Mouse (Mus musculus) liver, adult 2 months (tissue): Measurements from ENCODE around the gene Pitx2. TPM values are rescaled to one million over a fixed set of nuclear protein-coding genes. Genes with fewer than 3 reads are reported as not detected.

ENCODE experiments used
- DNase-seq: peaks from one replicate; pipeline ENCODE4 v3.0.0-alpha.2; 2011; ENCODE audit warnings: low read depth, low spot score; ENCODE audit errors: extremely low read depth
- H3K27ac ChIP-seq: fragments of 200-500 bp; replicated peaks from 2 replicates; pipeline ENCODE4 v1.5.1; 2012; ENCODE audit warnings: low read depth, mild to moderate bottlenecking, control low read depth, inconsistent platforms, low read length; ENCODE audit not compliant: insufficient read depth
- H3K27me3 ChIP-seq: fragments of 200-500 bp; 2 replicates; pipeline ENCODE4 v1.6.1; 2012; ENCODE audit warnings: mild to moderate bottlenecking, moderate library complexity, low read length, inconsistent platforms; ENCODE audit not compliant: control insufficient read depth, insufficient read depth
- H3K36me3 ChIP-seq: fragments of 200-500 bp; 2 replicates; pipeline ENCODE4 v1.6.1; 2012; ENCODE audit warnings: low read length, inconsistent platforms; ENCODE audit not compliant: control insufficient read depth, insufficient read depth
- H3K4me1 ChIP-seq: fragments of 200-500 bp; 2 replicates; pipeline ENCODE4 v1.6.1; 2011; ENCODE audit warnings: low read length; ENCODE audit not compliant: control insufficient read depth, insufficient read depth
- H3K4me3 ChIP-seq: fragments of 200-500 bp; 2 replicates; pipeline ENCODE4 v1.5.1; 2011; ENCODE audit warnings: low read depth, mild to moderate bottlenecking, control low read depth, low read length, moderate library complexity; ENCODE audit not compliant: insufficient read depth
- H3K79me2 ChIP-seq: fragments of 200-500 bp; 2 replicates; pipeline ENCODE4 v1.6.1; 2012; ENCODE audit warnings: inconsistent platforms, mild to moderate bottlenecking, low read length, moderate library complexity; ENCODE audit not compliant: control insufficient read depth, insufficient read depth
- H3K9ac ChIP-seq: fragments of 200-500 bp; 2 replicates; pipeline ENCODE4 v1.6.1; 2012; ENCODE audit warnings: low read depth, mild to moderate bottlenecking, control low read depth, inconsistent platforms, low read length
- CTCF ChIP-seq: fragments of 200-500 bp; IDR thresholded peaks from 2 replicates; pipeline ENCODE4 v1.5.1; 2011; ENCODE audit warnings: low read depth, low read length, control low read depth
- POLR2A ChIP-seq: fragments of 200-500 bp; IDR thresholded peaks from 2 replicates; pipeline ENCODE4 v1.6.1; 2011; ENCODE audit warnings: low read length, control low read depth; ENCODE audit not compliant: insufficient read depth; ENCODE audit errors: extremely low read depth
- WGBS: fragments of 180-500 bp; shearing (Covaris S2); methylation state at CpG from one replicate; pipeline ENCODE4 v1.1.7; 2018; 5-methylcytosine and 5-hydroxymethylcytosine counted together
- polyA plus RNA-seq: library from polyadenylated mRNA; depleted of rRNA; stranded (reverse); fragments of >200 nt; gene quantifications from 2 replicates; pipeline ENCODE4 v1.2.3, GENCODE M21; 2012
- total RNA-seq: library from RNA; depleted of rRNA; stranded (reverse); fragments of >200 nt; gene quantifications from 2 replicates; pipeline ENCODE4 v1.2.3, GENCODE M21; 2014

The Pitx2 gene
- total and polyA plus RNA-seq, 2 experiments: 0.18 TPM; not detected in 1

GRCm38 (mm10) chr3:129216911-129217561 is 17.4 kb downstream of the Pitx2 start:
- TF ChIP-seq CTCF (no peak), POLR2A (no peak)
- DNase-seq: no peak
- no peak overlapping the region for H3K9ac ChIP-seq
- peaks cover 7% of the 10 kb centered on the region; the same call in 1 of the 2 replicates for H3K4me1 ChIP-seq
- no peaks in the 10 kb centered on the region for H3K79me2 ChIP-seq
- no peaks in the 10 kb centered on the region for H3K36me3 ChIP-seq
- WGBS: 6% methylated on average over 34 of the region's 34 CpGs
- H3K4me3 ChIP-seq: no peak overlapping the region
- peaks cover 51% of the 10 kb centered on the region for H3K27me3 ChIP-seq
- H3K27ac ChIP-seq: no peak overlapping the region

DNA sequence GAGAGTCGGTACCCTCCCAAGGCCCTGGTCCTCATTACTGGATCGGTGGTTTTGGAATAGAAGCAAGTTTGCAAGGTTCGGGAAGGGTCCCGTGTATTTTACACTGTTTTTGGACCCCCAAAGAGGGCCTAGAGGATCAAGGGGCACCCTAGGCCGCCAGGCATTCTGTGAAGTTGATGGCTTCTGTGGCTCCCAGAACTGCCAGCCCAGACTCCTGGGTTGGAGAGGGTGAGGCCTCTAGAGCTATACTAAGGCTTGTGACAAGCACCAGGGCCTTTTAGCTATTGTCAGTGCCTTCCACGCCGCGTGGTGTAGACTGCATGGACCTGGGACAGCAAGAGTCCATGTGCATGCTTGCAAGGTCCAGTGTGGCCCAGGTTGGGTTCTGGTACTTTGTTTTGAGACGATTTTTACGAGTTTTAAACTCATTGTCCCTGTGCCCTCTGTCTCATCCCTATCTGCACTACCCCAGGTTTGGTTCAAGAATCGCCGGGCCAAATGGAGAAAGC is 18.2 kb downstream of the Pitx2 start:
- Histone ChIP-seq H3K79me2 (no peaks in the 10 kb centered on the region), H3K36me3 (no peaks in the 10 kb centered on the region), H3K9ac (no peak overlapping the region), H3K27me3 (peaks cover 54% of the 10 kb centered on the region), H3K4me3 (no peak overlapping the region), H3K27ac (no peak overlapping the region), H3K4me1 (peaks cover 7% of the 10 kb centered on the region; the same call in 1 of the 2 replicates)
- TF ChIP-seq POLR2A: no peak
- TF ChIP-seq CTCF: no peak
- 6% methylated on average over 12 of the region's 12 CpGs for WGBS
- no peak for DNase-seq

- no peak for TF ChIP-seq POLR2A
- no peak for TF ChIP-seq CTCF
- DNase-seq: no peak
- Histone ChIP-seq H3K79me2 (no peaks in the 10 kb centered on the region), H3K4me3 (no peak overlapping the region), H3K9ac (no peak overlapping the region), H3K27ac (no peak overlapping the region), H3K4me1 (peaks cover 7% of the 10 kb centered on the region; the same call in 1 of the 2 replicates), H3K36me3 (no peaks in the 10 kb centered on the region), H3K27me3 (peaks cover 51% of the 10 kb centered on the region)
- 3% methylated on average over 41 of the region's 41 CpGs for WGBS
Measured at GRCm38 (mm10) chr3:129218371-129218921, 18.8 kb downstream of the Pitx2 start.

DNA sequence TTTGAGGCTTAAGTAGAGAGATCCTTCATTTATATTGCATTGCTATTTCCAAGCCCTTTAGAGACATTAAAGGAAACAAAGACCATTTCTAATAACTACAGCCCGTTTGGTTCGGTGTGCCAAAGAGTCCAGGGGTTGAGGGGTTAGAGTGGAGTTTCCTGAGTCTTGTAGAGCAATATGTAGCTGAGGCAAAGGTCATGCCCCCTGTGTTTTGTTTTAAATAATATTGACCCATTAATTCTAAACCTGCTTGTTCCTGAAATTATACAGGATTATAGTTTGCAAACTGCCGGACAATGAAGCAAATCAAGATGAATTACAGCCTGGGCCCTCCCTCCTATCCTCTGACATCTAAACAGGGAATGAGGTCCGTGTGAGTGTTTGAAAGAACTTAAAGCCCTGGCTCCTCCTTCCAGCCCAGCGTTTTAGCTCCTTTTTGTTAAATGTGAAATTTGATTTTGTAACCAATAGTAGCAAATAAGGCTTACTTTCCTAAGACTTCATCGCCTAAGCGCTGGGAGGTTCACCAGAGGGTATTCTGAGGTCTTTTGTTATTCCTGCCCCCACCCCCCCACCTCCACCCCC is 20.5 kb downstream of the Pitx2 start:
- H3K27me3 ChIP-seq: peaks cover 36% of the 10 kb centered on the region
- H3K27ac ChIP-seq: no peak overlapping the region
- TF ChIP-seq CTCF (no peak), POLR2A (no peak)
- no peak for DNase-seq
- WGBS: 13% methylated on average over 7 of the region's 7 CpGs
- H3K9ac ChIP-seq: no peak overlapping the region
- H3K79me2 ChIP-seq: no peaks in the 10 kb centered on the region
- no peaks in the 10 kb centered on the region for H3K36me3 ChIP-seq
- H3K4me3 ChIP-seq: no peak overlapping the region
- H3K4me1 ChIP-seq: no peaks in the 10 kb centered on the region

DNA sequence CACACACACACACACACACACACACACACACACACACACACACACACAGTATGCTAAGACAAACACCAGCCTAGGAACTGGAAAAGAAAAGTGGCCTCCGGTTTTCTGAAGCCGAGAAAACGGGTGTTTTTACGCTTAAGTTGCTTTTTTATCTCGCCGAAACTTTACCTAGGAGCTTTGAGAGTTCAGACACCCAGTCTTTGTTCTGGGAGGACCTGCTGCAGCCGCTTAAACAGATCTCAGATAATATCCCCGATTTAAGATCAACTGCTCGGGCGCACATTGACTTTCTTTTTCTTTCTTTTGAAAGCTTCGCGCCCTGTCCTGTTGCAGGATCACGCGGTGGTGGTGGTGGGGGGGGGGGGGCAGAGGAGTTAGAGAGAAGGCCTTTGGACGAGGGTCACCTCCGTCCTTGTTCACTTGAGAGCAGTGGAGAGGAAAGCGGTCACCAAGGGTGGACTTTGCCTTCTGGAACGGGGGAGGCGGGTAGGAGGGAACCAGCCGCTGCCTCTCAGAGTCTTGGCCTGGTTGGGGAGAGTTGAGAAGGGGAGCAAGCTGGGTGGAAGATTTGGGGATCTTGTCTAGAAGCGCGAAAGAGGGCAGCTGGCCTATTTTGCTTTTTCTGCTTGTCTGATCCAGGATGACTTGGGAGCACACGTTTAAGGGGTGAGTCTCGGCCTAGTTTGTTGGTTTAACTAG is 21.2 kb downstream of the Pitx2 start:
- Histone ChIP-seq H3K4me3 (no peak overlapping the region), H3K9ac (no peak overlapping the region), H3K27ac (no peak overlapping the region), H3K79me2 (no peaks in the 10 kb centered on the region), H3K36me3 (no peaks in the 10 kb centered on the region), H3K4me1 (no peaks in the 10 kb centered on the region), H3K27me3 (peaks cover 35% of the 10 kb centered on the region)
- WGBS: 9% methylated on average over 24 of the region's 24 CpGs
- TF ChIP-seq CTCF (no peak), POLR2A (no peak)
- peak; percentile 30 for DNase-seq
